Mouse (Mus musculus): ENCODE data around the gene Cep152. TPM values are rescaled to one million over a fixed set of nuclear protein-coding genes. Genes with fewer than 3 reads are reported as not detected.

Gene Cep152
- polyA plus RNA-seq, 1 experiment from 2014 or later: 10.1 TPM

DNA sequence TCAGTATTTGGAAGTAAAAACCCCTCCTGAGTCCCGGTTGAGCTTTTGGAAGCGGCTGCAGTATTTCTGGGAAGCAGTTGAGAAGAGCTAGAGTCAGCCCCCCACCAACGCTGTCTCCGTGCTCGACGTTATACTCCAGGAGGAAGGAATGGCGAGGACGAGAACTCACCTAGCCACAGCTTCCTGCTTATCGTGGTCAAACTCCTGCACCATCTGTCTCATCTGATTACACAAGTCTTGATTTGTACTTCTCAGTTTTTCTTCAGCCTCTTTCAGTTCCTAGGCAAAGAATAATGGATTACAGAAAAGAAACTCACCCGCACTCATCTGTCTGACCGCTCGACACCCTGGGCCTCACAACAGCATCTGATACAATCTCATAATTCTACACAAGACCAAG is 35.6 kb downstream of the Cep152 start:
- ATAC-seq (ENCODE audit: insufficient number of reproducible peaks, insufficient read depth, low FRiP score, low TSS enrichment): no peak
- Histone ChIP-seq H3K9me3 (no peaks in the 10 kb centered on the region), H3K27ac (no peak overlapping the region), H3K4me2 (replicated peaks) (no peak overlapping the region), H3K4me1 (no peaks in the 10 kb centered on the region), H3K36me3 (peaks cover 71% of the 10 kb centered on the region), H3K9ac (no peak overlapping the region), H3K4me3 (no peak overlapping the region), H3K27me3 (no peaks in the 10 kb centered on the region)
- WGBS: 93% methylated on average over 12 of the region's 12 CpGs

- no peaks in the 10 kb centered on the region for H3K27me3 ChIP-seq
- no peaks in the 10 kb centered on the region for H3K4me1 ChIP-seq
- ATAC-seq (ENCODE audit: insufficient number of reproducible peaks, insufficient read depth, low FRiP score, low TSS enrichment): no peak
- no peak overlapping the region for H3K27ac ChIP-seq
- no peak overlapping the region for H3K9ac ChIP-seq
- H3K4me3 ChIP-seq: no peak overlapping the region
- WGBS: 87% methylated on average over 5 of the region's 5 CpGs
- no peak overlapping the region for H3K4me2 ChIP-seq (replicated peaks)
- no peaks in the 10 kb centered on the region for H3K9me3 ChIP-seq
- H3K36me3 ChIP-seq: peaks cover 68% of the 10 kb centered on the region
These were observed 43.8 kb downstream of the Cep152 start for GRCm38 (mm10) chr2:125581081-125581480.

DNA sequence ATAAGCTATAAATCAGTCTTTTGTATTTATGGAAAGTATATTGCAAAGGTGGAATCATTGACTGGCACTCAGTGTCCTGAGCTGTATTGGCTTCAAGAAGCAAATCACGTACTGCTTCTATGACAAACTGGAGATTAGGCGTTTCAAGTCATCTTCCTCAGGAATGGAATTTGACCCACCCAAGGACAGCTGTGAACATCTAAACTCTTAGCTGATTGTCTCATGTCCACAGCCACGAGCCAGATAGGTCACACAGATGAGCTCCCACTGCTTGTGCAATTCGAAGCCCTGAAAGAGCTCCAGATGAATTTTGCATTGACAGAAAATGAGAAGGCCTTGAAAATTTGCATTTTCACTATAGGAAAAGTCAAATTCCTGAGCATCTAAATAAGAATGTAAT is 47.2 kb downstream of the Cep152 start:
- no peak overlapping the region for H3K4me3 ChIP-seq
- no peaks in the 10 kb centered on the region for H3K9me3 ChIP-seq
- no peaks in the 10 kb centered on the region for H3K4me1 ChIP-seq
- H3K36me3 ChIP-seq: peaks cover 72% of the 10 kb centered on the region
- H3K4me2 ChIP-seq (replicated peaks): no peak overlapping the region
- WGBS: 76% methylated on average over 4 of the region's 4 CpGs
- H3K9ac ChIP-seq: no peak overlapping the region
- ATAC-seq (ENCODE audit: insufficient number of reproducible peaks, insufficient read depth, low FRiP score, low TSS enrichment): no peak
- H3K27me3 ChIP-seq: no peaks in the 10 kb centered on the region
- H3K27ac ChIP-seq: no peak overlapping the region

GRCm38 (mm10) chr2:125576498-125576897 is 48.4 kb downstream of the Cep152 start:
- Histone ChIP-seq H3K4me3 (no peak overlapping the region), H3K9ac (no peak overlapping the region), H3K4me2 (replicated peaks) (no peak overlapping the region), H3K27me3 (no peaks in the 10 kb centered on the region), H3K36me3 (peaks cover 68% of the 10 kb centered on the region), H3K27ac (no peak overlapping the region), H3K9me3 (no peaks in the 10 kb centered on the region), H3K4me1 (no peaks in the 10 kb centered on the region)
- ATAC-seq (ENCODE audit: insufficient number of reproducible peaks, insufficient read depth, low FRiP score, low TSS enrichment): no peak
- 87% methylated on average over 8 of the region's 8 CpGs for WGBS

DNA sequence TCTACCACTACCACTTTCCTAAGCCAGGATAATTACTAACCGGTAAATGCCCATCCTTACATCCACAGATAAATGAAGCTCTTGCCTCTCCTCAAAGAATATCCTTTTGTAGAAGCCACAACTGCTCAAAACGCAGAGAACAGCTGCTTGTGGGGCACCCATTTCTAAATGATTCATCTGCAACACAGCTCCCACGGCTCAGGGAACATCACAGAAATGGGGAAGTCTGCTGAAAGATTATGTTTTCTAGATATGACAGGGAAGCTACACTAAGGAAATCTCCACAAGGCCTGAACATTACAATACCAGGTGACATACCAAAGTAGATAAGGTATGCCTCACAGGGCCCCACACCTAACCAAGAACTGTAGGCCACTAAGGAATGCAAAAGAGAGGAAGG is 49.1 kb downstream of the Cep152 start:
- peaks cover 67% of the 10 kb centered on the region for H3K36me3 ChIP-seq
- no peaks in the 10 kb centered on the region for H3K27me3 ChIP-seq
- H3K4me3 ChIP-seq: no peak overlapping the region
- 88% methylated on average over 3 of the region's 3 CpGs for WGBS
- ATAC-seq (ENCODE audit: insufficient number of reproducible peaks, insufficient read depth, low FRiP score, low TSS enrichment): no peak
- no peak overlapping the region for H3K27ac ChIP-seq
- H3K4me2 ChIP-seq (replicated peaks): no peak overlapping the region
- H3K9me3 ChIP-seq: no peaks in the 10 kb centered on the region
- no peaks in the 10 kb centered on the region for H3K4me1 ChIP-seq
- H3K9ac ChIP-seq: no peak overlapping the region

- H3K9me3 ChIP-seq: no peaks in the 10 kb centered on the region
- no peak overlapping the region for H3K4me2 ChIP-seq (replicated peaks)
- H3K27me3 ChIP-seq: no peaks in the 10 kb centered on the region
- no peak overlapping the region for H3K27ac ChIP-seq
- H3K9ac ChIP-seq: no peak overlapping the region
- peaks cover 48% of the 10 kb centered on the region for H3K36me3 ChIP-seq
- H3K4me1 ChIP-seq: peaks cover 9% of the 10 kb centered on the region
- WGBS: 90% methylated on average over 11 of the region's 11 CpGs
- no peak for ATAC-seq (ENCODE audit: insufficient number of reproducible peaks, insufficient read depth, low FRiP score, low TSS enrichment)
- H3K4me3 ChIP-seq: no peak overlapping the region
These were observed 61.0 kb downstream of the Cep152 start for GRCm38 (mm10) chr2:125563884-125564283.

DNA sequence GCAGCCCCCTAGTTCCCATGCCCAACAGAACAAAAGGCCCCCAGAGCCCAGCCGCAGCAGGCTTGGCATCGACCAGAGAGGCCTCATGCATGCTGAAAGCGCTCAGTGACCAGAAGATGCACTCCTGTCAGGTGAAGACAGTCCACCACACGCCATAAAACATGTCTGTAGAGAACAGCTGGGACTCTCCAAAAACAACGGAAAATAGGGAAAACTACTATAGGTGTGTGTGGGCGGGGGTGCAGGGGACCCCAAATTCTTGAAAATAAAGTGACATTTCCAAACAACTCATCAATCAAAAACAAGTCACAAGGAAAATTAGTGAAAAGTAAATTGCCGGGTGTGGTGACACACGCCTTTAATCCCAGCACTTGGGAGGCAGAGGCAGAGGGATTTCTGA is 62.5 kb downstream of the Cep152 start:
- peaks cover 9% of the 10 kb centered on the region for H3K4me1 ChIP-seq
- WGBS: 94% methylated on average over 8 of the region's 8 CpGs
- no peaks in the 10 kb centered on the region for H3K9me3 ChIP-seq
- H3K27ac ChIP-seq: no peak overlapping the region
- ATAC-seq (ENCODE audit: insufficient number of reproducible peaks, insufficient read depth, low FRiP score, low TSS enrichment): no peak
- peaks cover 34% of the 10 kb centered on the region for H3K36me3 ChIP-seq
- no peak overlapping the region for H3K4me2 ChIP-seq (replicated peaks)
- no peaks in the 10 kb centered on the region for H3K27me3 ChIP-seq
- H3K9ac ChIP-seq: no peak overlapping the region
- no peak overlapping the region for H3K4me3 ChIP-seq

- Histone ChIP-seq H3K4me2 (replicated peaks) (no peak overlapping the region), H3K27me3 (no peaks in the 10 kb centered on the region), H3K9me3 (no peaks in the 10 kb centered on the region), H3K4me1 (peaks cover 9% of the 10 kb centered on the region), H3K36me3 (peaks cover 13% of the 10 kb centered on the region), H3K4me3 (no peak overlapping the region), H3K9ac (no peak overlapping the region), H3K27ac (no peak overlapping the region)
- 80% methylated on average over 6 of the region's 6 CpGs for WGBS
- no peak for ATAC-seq (ENCODE audit: insufficient number of reproducible peaks, insufficient read depth, low FRiP score, low TSS enrichment)
These were observed 64.9 kb downstream of the Cep152 start for GRCm38 (mm10) chr2:125560037-125560436.

GRCm38 (mm10) chr2:125558634-125559589 is 66.0 kb downstream of the Cep152 start:
- ATAC-seq (ENCODE audit: insufficient number of reproducible peaks, insufficient read depth, low FRiP score, low TSS enrichment): peak; percentile 59; the same call in 1 of the 2 replicates
- Histone ChIP-seq H3K27ac (peak overlapping the region; percentile 63; the same call in 1 of the 2 replicates), H3K36me3 (peaks cover 7% of the 10 kb centered on the region), H3K4me3 (no peak overlapping the region), H3K4me2 (replicated peaks) (no peak overlapping the region), H3K4me1 (peaks cover 9% of the 10 kb centered on the region), H3K9me3 (no peaks in the 10 kb centered on the region), H3K9ac (no peak overlapping the region), H3K27me3 (no peaks in the 10 kb centered on the region)
- 46% methylated on average over 19 of the region's 19 CpGs for WGBS

DNA sequence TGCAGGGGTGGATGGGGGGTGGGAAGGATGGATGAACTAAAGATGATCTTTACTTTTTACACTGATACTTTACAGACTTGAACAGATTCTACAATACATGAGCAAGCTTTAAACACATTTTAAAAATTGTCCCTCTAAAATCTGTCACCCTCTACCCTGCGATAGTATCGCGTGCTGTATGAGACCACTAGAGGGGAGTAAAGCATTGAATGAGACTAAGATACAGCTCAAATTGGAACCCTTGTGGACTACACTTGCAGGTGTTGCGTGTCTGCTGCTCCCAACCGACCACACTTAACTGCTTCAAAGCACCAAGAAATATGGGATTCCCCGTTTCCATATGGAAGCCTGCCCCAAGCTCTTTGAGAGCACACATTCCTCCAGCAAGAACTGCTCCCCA is 69.1 kb downstream of the Cep152 start:
- Histone ChIP-seq H3K4me2 (replicated peaks) (no peak overlapping the region), H3K9ac (no peak overlapping the region), H3K36me3 (no peaks in the 10 kb centered on the region), H3K27me3 (no peaks in the 10 kb centered on the region), H3K4me1 (peaks cover 9% of the 10 kb centered on the region), H3K9me3 (no peaks in the 10 kb centered on the region), H3K27ac (no peak overlapping the region), H3K4me3 (no peak overlapping the region)
- WGBS: 67% methylated on average over 6 of the region's 6 CpGs
- ATAC-seq (ENCODE audit: insufficient number of reproducible peaks, insufficient read depth, low FRiP score, low TSS enrichment): no peak

GRCm38 (mm10) chr2:125548806-125549578 is 75.9 kb downstream of the Cep152 start:
- Histone ChIP-seq H3K9ac (no peak overlapping the region), H3K4me1 (no peaks in the 10 kb centered on the region), H3K27me3 (no peaks in the 10 kb centered on the region), H3K36me3 (no peaks in the 10 kb centered on the region), H3K27ac (no peak overlapping the region), H3K9me3 (no peaks in the 10 kb centered on the region), H3K4me3 (no peak overlapping the region), H3K4me2 (replicated peaks) (no peak overlapping the region)
- WGBS: 33% methylated on average over 1 of the region's 1 CpGs
- no peak for ATAC-seq (ENCODE audit: insufficient number of reproducible peaks, insufficient read depth, low FRiP score, low TSS enrichment)

- Histone ChIP-seq H3K27ac (no peak overlapping the region), H3K27me3 (no peaks in the 10 kb centered on the region), H3K4me2 (replicated peaks) (no peak overlapping the region), H3K4me1 (no peaks in the 10 kb centered on the region), H3K9ac (no peak overlapping the region), H3K4me3 (no peak overlapping the region), H3K9me3 (no peaks in the 10 kb centered on the region), H3K36me3 (no peaks in the 10 kb centered on the region)
- ATAC-seq (ENCODE audit: insufficient number of reproducible peaks, insufficient read depth, low FRiP score, low TSS enrichment): no peak
- 87% methylated on average over 3 of the region's 3 CpGs for WGBS
These were observed 79.9 kb downstream of the Cep152 start for GRCm38 (mm10) chr2:125544986-125545385.
